Mouse (Mus musculus): Measurements from ENCODE around the gene Gm17657.

Gene Gm17657

GRCm38 (mm10) chr17:29488257-29488977 lies 61.0 kb downstream of the Gm17657 start:
- no peak for DNase-seq (ENCODE audit: low read depth, low spot score)

- DNase-seq (ENCODE audit: low read depth, low spot score): peak; percentile 53
Measured at GRCm38 (mm10) chr17:29485336-29486233, 63.9 kb downstream of the Gm17657 start.

GRCm38 (mm10) chr17:29484431-29484830 lies 65.0 kb downstream of the Gm17657 start:
- DNase-seq (ENCODE audit: low read depth, low spot score): peak; percentile 48

- DNase-seq (ENCODE audit: low read depth, low spot score): no peak
Measured at GRCm38 (mm10) chr17:29483282-29483681, 66.2 kb downstream of the Gm17657 start.

GRCm38 (mm10) chr17:29482632-29483031 lies 66.8 kb downstream of the Gm17657 start:
- DNase-seq (ENCODE audit: low read depth, low spot score): peak; percentile 56

GRCm38 (mm10) chr17:29480256-29480655 lies 69.2 kb downstream of the Gm17657 start:
- no peak for DNase-seq (ENCODE audit: low read depth, low spot score)

GRCm38 (mm10) chr17:29478271-29478670 lies 71.2 kb downstream of the Gm17657 start:
- no peak for DNase-seq (ENCODE audit: low read depth, low spot score)

- peak; percentile 61 for DNase-seq (ENCODE audit: low read depth, low spot score)
Measured at GRCm38 (mm10) chr17:29477357-29477756, 72.1 kb downstream of the Gm17657 start.

- peak; percentile 72 for DNase-seq (ENCODE audit: low read depth, low spot score)
Measured at GRCm38 (mm10) chr17:29476461-29476860, 73.0 kb downstream of the Gm17657 start.

- DNase-seq (ENCODE audit: low read depth, low spot score): no peak
Measured at GRCm38 (mm10) chr17:29475142-29475541, 74.3 kb downstream of the Gm17657 start.

- no peak for DNase-seq (ENCODE audit: low read depth, low spot score)
Measured at GRCm38 (mm10) chr17:29474036-29474435, 75.4 kb downstream of the Gm17657 start.

- DNase-seq (ENCODE audit: low read depth, low spot score): peak; percentile 42
Measured at GRCm38 (mm10) chr17:29473466-29473865, 76.0 kb downstream of the Gm17657 start.

Measured in ES-CJ7 (cell line).